Mouse (Mus musculus) layer of hippocampus, postnatal 25 days (tissue): ENCODE results near the gene Ap1s1. TPM values are rescaled to one million over a fixed set of nuclear protein-coding genes. Genes with fewer than 3 reads are reported as not detected.

Source experiments
- DNase-seq, 2 experiments: peaks; one replicate each; pipeline ENCODE4 v3.0.0; 2022; ENCODE audit warnings: mixed read lengths in 2 of 2, low spot score in 1 of 2; ENCODE audit errors: extremely low spot score in 1 of 2
- microRNA-seq, 2 experiments: library from miRNA; unstranded; fragments of <30 nt; microRNA quantifications; one replicate each; pipeline ENCODE4 v1.2.0; 2021
- total RNA-seq, 2 experiments: library from RNA; stranded (reverse); gene quantifications; 2 replicates each; pipeline ENCODE4 v1.2.3; 2021

The Ap1s1 gene
- total RNA-seq, 2 experiments from 2014 or later, result 262 to 327 TPM

- DNase-seq, result no peak
Measured at GRCm38 (mm10) chr5:137028561-137029272, 17.2 kb downstream of the Ap1s1 start.

GRCm38 (mm10) chr5:137026092-137026491 is 19.8 kb downstream of the Ap1s1 start, which contains the start of gene Vgf:
Gene Vgf (plus strand): TSS chr5:137026392.
- DNase-seq, result no peak

GRCm38 (mm10) chr5:137025132-137025531 is 20.8 kb downstream of the Ap1s1 start:
- peak; percentile 91 to 96 for DNase-seq

- no peak for DNase-seq
Measured at GRCm38 (mm10) chr5:137024318-137024717, 21.6 kb downstream of the Ap1s1 start.

- no peak for DNase-seq
Measured at GRCm38 (mm10) chr5:137015913-137016312, 30.0 kb downstream of the Ap1s1 start.

- DNase-seq, result no peak
Measured at GRCm38 (mm10) chr5:137012401-137012950, 33.5 kb downstream of the Ap1s1 start.

GRCm38 (mm10) chr5:137009988-137010387 is 35.9 kb downstream of the Ap1s1 start:
- peak in 1 of 2 experiments; percentile 62 for DNase-seq

- no peak for DNase-seq
Measured at GRCm38 (mm10) chr5:137007276-137007675, 38.7 kb downstream of the Ap1s1 start.

- DNase-seq, result no peak
Measured at GRCm38 (mm10) chr5:137000612-137001011, 45.3 kb downstream of the Ap1s1 start.

GRCm38 (mm10) chr5:136999449-136999848 is 46.5 kb downstream of the Ap1s1 start:
- no peak for DNase-seq

- no peak for DNase-seq
Measured at GRCm38 (mm10) chr5:136989801-136990200, 56.1 kb downstream of the Ap1s1 start.

GRCm38 (mm10) chr5:136988420-136988819 is 57.5 kb downstream of the Ap1s1 start:
- peak in 1 of 2 experiments; percentile 44 for DNase-seq

GRCm38 (mm10) chr5:136987934-136988271 is 58.0 kb downstream of the Ap1s1 start, which contains the start of gene Znhit1:
Gene Znhit1 (minus strand): TSS chr5:136988021.
- DNase-seq, result no peak

- peak; percentile 63 to 79 for DNase-seq
Measured at GRCm38 (mm10) chr5:136987138-136987933, 58.6 kb downstream of the Ap1s1 start.

GRCm38 (mm10) chr5:136986695-136987137 is 59.2 kb downstream of the Ap1s1 start, which contains the start of gene Plod3:
Gene Plod3 (plus strand): TSS chr5:136987019.
- DNase-seq, result peak; percentile 78 to 91

Small RNA genes within 50 kb of the gene (microRNA-seq; reads per million reads assigned to microRNA genes)
- gene Mir702, result 422 to 511 reads per million in 2 experiments

Other genes with a start within 250 kb of the Ap1s1 start
- 1 to 10 TPM; 3.5 to 4.7 TPM for gene Col26a1, start 162.9 kb downstream of the Ap1s1 start, total RNA-seq
- 10 to 100 TPM; 82.1 to 84.3 TPM for gene Ift22, start 138.0 kb downstream of the Ap1s1 start, total RNA-seq
- gene Fis1, start 92.9 kb downstream of the Ap1s1 start, total RNA-seq, result 100 to 1,000 TPM; 226 to 262 TPM
- under 1 TPM; 0.15 to 0.26 TPM for gene Cldn15, start 79.5 kb downstream of the Ap1s1 start, total RNA-seq
- 10 to 100 TPM; 35.0 to 39.8 TPM for gene Plod3, start 59.1 kb downstream of the Ap1s1 start, total RNA-seq
- gene Znhit1, start 58.1 kb downstream of the Ap1s1 start, total RNA-seq, result 10 to 100 TPM; 75.4 to 90.7 TPM
- 100 to 1,000 TPM; 219 to 233 TPM for gene Vgf, start 19.7 kb downstream of the Ap1s1 start, total RNA-seq
- under 1 TPM; 0.27 to 0.52 TPM for gene Serpine1, start 26.1 kb upstream of the Ap1s1 start, total RNA-seq
- 1 to 10 TPM; 4.8 to 5.4 TPM for gene Trim56, start 70.1 kb upstream of the Ap1s1 start, total RNA-seq
- not detected for gene Muc3, start 103.2 kb upstream of the Ap1s1 start, total RNA-seq
- gene Muc3a, start 166.3 kb upstream of the Ap1s1 start, total RNA-seq, result 1 to 10 TPM; 1.6 to 5.4 TPM
- gene Ache, start 241.4 kb upstream of the Ap1s1 start, total RNA-seq, result 10 to 100 TPM; 63.8 to 67.6 TPM
- 10 to 100 TPM; 14.3 to 16.0 TPM for gene Ufsp1, start 248.5 kb upstream of the Ap1s1 start, total RNA-seq